Mouse (Mus musculus) Patski (cell line): ENCODE data around the gene Dcun1d3. TPM values are rescaled to one million over a fixed set of nuclear protein-coding genes. Genes with fewer than 3 reads are reported as not detected.

Experiments used
- ATAC-seq: fragments of 100-300 bp; one replicate; pipeline ENCODE4 v1.8.0; 2021
- CTCF ChIA-PET: fragments of 350-600 bp; sonication (Branson Sonifier 250); formaldehyde crosslinking; loops from one replicate; lab custom pipeline; 2022; ENCODE audit warnings: inconsistent platforms; lab: Charles Lee
- POLR2A ChIA-PET: fragments of 350-600 bp; sonication (Branson Sonifier 250); formaldehyde crosslinking; loops from one replicate; lab custom pipeline; 2022; ENCODE audit warnings: antibody characterized with exemption, inconsistent platforms; lab: Charles Lee
- DNase-seq: peaks from one replicate; pipeline ENCODE4 v3.0.0-alpha.2; 2011; ENCODE audit warnings: low read depth, low spot score
- H3K27me3 ChIP-seq: fragments of 371-371 bp; one replicate; pipeline ENCODE4 v1.5.1; 2021
- CTCF ChIP-seq: fragments of 100-300 bp; IDR thresholded peaks from one replicate; pipeline ENCODE4 v1.5.1; 2021
- in situ Hi-C: fragments of 300-500 bp; cut with MboI; formaldehyde crosslinking; loops from 3 replicates; pipeline ENCODE4 v1.11.1; 2018; ENCODE audit warnings: low pct_unique_long_range_greater_than_20kb, mixed read lengths
- polyA plus RNA-seq: library from polyadenylated mRNA; unstranded; gene quantifications from one replicate; pipeline ENCODE4 v1.2.3, GENCODE M21; 2021

Gene Dcun1d3
- polyA plus RNA-seq, 1 experiment from 2014 or later, result 10.2 TPM

DNA sequence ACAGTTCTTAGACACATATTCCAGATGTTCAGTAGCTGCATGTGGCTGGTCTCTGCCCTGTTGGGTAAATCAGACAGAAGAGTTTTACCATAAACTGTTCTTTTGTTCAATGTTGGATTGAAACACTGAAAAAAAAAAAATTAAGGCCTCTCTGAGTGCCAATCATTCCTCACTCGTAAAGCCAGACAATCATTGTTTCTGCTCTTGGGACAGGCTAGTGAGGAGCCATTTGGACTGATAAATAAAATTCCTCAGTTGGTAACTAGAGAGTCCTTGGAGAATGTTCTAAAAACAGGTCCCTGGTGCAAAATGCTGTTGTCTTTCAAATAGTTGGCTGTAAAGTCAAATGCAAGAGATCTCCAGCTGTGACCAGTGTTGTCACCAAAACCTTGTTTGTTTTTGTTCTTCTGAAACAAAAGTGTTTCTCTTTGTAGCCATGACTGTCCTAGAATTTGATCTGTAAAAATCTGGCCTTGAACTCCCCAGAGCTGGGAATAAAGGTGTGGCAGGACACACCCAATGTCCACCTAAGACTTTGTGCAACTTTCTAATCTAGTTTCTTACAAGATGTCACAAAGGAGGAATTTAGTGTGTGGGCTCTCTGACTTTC lies 2.3 kb upstream of the Dcun1d3 start:
- no peak for TF ChIP-seq CTCF
- no peak for ATAC-seq
- ChIA-PET POLR2A (no interaction called here), CTCF (no interaction called here)
- in situ Hi-C loops, result no loop called here
- H3K27me3 ChIP-seq, result no peaks in the 10 kb centered on the region
- no peak for DNase-seq

DNA sequence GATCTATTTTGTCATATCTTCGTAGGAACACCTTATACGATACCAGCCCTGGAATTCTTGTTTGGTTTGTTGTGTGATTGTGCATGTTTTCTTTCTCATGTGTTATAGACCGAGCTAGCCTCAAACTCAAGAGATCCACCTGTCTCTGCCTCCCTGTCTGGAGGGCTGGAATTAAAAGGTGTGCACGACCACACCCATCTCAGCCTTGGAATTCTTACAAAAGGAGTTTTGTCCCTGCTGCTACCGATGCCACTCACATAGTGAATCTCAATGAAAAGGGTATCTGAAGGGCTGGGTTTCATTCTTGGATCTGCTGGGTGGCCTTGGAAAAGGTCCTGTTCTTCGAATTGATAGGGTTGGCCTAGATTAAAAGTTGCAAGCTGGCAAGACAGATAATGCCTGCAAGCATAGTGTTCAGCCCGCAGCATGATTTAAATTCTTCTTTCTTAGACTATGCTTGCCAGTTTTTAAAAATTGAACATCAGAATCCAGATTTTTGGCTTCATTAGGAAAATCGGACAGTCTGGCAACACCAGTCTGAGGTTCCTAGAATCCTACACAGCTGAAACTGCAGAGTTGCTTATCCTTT lies 1.5 kb upstream of the Dcun1d3 start:
- in situ Hi-C loops, result no loop called here
- no peaks in the 10 kb centered on the region for H3K27me3 ChIP-seq
- DNase-seq (no peak), ATAC-seq (no peak)
- POLR2A ChIA-PET, result no interaction called here
- CTCF ChIA-PET, result no interaction called here
- TF ChIP-seq CTCF, result no peak

DNA sequence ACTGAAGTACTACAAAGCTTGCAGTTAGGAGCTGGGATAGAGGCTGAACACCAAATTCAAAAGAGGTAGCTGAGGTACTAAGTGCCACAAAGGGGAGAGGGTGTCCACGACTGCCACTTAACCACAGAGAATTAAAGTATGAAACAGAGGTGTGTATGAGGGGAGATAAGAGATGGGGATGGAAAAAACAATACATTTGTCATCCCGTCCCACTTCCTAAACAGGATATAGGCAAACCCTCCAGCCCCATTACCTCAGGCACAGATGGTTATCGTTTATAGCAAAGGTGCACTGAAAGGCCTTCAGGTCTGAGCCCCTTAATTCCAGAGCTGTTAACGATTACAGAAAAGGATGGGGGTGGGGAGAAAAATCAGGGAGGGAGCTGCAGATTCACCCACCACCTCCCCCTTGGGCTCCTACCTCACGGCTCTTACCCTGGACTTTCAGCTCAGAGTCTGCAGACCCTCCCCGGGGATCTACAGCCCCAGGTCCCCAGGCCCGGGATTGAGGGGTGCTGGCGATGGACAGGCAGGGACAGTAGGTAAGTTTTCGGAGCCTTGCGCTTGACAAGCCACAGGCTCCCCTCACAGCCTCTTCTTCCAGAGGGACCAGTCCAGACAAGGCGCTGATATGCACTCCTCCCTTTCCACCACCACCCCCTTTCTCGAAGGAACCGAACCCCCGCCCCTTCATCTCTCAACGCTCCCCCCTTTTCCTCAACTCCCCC lies 1.1 kb downstream of the Dcun1d3 start:
- DNase-seq (no peak), ATAC-seq (no peak)
- no peaks in the 10 kb centered on the region for H3K27me3 ChIP-seq
- ChIA-PET CTCF (interaction anchor here (1.0 to 1.3 kb wide), 2 partner anchors 40 to 45 kb away, joined by 5 to 6 read pairs; no protein-coding TSS in a partner anchor), POLR2A (interaction anchor here (0.6 to 1.1 kb wide), 4 partner anchors 23 to 955 kb away, joined by 3 to 4 read pairs (median 4); no protein-coding TSS in a partner anchor)
- in situ Hi-C loops, result no loop called here
- no peak for TF ChIP-seq CTCF

DNA sequence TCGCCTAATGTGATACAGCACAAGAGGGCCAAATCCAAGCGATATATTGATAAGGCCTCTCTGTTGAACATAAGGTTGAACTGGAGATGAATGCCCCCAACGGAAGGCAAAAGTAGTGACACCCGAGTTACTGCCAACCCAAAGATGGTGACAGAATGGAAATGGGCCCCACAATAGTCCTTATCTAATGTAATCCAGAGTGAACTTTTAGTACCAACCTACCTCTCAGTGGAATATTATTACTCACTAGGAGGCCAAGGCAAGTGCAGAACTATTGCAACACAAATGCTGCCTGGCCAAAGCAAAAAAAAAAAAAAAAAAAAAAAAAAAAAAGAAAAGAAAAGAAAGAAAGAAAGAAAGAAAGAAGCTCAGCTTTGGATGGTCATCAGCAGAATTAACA lies 3.4 kb downstream of the Dcun1d3 start:
- H3K27me3 ChIP-seq, result no peaks in the 10 kb centered on the region
- ATAC-seq (no peak), DNase-seq (no peak)
- ChIA-PET CTCF (interaction anchor here (0.8 to 1.3 kb wide), 4 partner anchors 9 to 39 kb away, joined by 3 read pairs; no protein-coding TSS in a partner anchor), POLR2A (no interaction called here)
- no peak for TF ChIP-seq CTCF
- in situ Hi-C loops, result no loop called here

DNA sequence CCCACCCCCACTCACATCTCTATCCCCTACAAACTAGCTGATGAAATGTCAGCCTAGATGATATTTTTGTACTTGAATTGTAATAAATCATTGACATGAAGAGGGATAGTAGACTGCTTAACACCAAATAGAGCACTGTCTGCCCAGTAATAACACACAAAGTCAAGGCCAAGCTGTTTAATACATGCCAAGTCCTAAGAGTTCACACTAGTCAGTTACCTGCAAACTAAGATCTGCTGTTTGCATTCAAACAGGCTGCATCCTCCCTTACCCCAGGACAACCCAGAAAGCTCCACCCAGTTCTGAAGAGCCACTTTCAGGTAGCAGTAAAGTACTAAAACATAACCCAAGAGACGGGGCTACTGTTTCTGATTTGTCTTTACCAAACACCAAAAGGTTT lies 3.9 kb downstream of the Dcun1d3 start:
- TF ChIP-seq CTCF, result no peak
- DNase-seq (no peak), ATAC-seq (no peak)
- in situ Hi-C loops, result no loop called here
- ChIA-PET POLR2A (no interaction called here), CTCF (interaction anchor here (1.1 kb wide), 1 partner anchor 25 kb away, joined by 3 read pairs; no protein-coding TSS in a partner anchor)
- no peaks in the 10 kb centered on the region for H3K27me3 ChIP-seq

DNA sequence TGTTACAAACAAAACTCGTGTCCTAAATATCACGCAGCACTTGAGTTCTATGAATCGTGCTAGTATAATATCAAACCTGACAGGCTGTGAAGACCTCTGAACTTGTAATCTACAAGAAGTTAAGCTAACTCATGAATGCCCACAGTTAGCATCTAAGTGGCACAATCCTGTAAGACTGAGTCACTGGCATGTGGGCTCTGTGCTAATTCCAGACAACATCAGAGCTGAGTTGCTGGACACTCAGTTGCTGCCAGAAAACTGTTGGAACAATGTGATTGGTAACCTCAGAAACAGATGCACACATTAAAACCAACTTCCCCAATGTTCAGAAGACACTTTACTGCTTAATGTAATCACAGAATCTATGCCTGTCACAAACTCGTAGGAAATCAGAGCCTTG lies 8.2 kb downstream of the Dcun1d3 start:
- CTCF ChIA-PET, result interaction anchor here (1.5 kb wide), 1 partner anchor 210 kb away, joined by 3 read pairs; no protein-coding TSS in a partner anchor
- POLR2A ChIA-PET, result no interaction called here
- no peak for TF ChIP-seq CTCF
- DNase-seq (no peak), ATAC-seq (peak; percentile 84)
- no peaks in the 10 kb centered on the region for H3K27me3 ChIP-seq
- in situ Hi-C loops, result no loop called here

DNA sequence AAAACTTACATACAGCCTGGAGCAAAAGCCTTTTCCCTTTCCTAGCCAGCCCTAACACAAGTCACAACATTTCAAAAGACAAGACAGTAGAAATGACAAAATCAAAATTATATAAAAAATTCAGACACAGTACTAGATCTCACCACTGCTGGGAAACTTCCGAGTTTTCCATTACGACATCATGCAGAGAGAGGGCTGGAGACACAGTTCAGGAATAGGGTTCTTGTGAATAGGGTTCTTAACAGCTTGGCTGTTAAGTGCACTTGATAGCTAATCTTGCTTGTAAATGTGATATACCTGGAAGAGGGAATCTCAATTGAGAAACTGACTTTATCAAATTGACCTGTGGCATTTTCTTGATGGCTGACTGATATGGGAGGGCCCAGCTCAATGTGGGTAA lies 14.9 kb downstream of the Dcun1d3 start:
- no peak for DNase-seq
- in situ Hi-C loops, result no loop called here
- ChIA-PET CTCF (no interaction called here), POLR2A (no interaction called here)
- no peaks in the 10 kb centered on the region for H3K27me3 ChIP-seq
- no peak for ATAC-seq
- no peak for TF ChIP-seq CTCF

DNA sequence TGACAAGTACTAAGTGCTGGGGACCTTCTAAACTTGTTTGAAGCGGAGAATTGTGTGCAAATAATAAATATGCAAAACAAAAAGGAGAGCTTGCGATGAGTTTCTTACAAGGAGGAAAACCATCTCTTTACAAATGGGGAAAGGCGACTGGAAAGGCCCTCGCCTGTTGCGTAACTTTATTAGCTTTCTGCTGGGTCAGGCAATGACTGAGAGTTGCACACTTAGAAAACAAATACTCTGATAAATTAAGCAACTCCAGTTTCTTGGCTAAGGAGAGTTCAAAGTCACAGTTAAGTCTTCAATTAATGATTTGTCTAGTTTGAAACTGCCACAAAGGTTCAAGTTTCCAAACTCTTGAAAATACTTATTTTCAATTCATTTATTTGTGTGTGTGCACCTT lies 15.8 kb downstream of the Dcun1d3 start:
- POLR2A ChIA-PET, result no interaction called here
- in situ Hi-C loops, result no loop called here
- H3K27me3 ChIP-seq, result no peaks in the 10 kb centered on the region
- no peak for TF ChIP-seq CTCF
- CTCF ChIA-PET, result interaction anchor here (1.2 kb wide), 1 partner anchor 9 kb away, joined by 4 read pairs; no protein-coding TSS in a partner anchor
- ATAC-seq (no peak), DNase-seq (no peak)

DNA sequence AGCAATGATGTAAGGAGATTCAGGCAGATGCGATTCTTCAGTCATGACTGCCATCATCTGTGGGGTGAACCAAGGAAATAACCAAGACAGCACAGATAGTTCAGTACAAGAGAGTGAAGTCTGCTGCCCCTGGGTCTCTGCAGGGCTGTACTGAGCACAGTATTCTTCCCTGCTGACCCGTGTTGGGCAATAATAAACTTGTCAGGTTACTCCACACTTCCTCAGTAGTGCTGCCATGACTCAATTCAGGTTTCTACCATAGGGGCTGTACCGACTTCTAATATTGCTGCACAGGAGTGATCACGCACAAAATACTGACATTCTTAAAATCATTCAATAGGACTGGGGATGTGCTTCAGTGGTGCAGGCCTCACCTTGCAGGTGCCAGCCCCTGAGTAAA lies 16.9 kb downstream of the Dcun1d3 start:
- in situ Hi-C loops, result no loop called here
- H3K27me3 ChIP-seq, result no peaks in the 10 kb centered on the region
- ATAC-seq, result no peak
- ChIA-PET POLR2A (no interaction called here), CTCF (no interaction called here)
- DNase-seq, result no peak
- no peak for TF ChIP-seq CTCF

DNA sequence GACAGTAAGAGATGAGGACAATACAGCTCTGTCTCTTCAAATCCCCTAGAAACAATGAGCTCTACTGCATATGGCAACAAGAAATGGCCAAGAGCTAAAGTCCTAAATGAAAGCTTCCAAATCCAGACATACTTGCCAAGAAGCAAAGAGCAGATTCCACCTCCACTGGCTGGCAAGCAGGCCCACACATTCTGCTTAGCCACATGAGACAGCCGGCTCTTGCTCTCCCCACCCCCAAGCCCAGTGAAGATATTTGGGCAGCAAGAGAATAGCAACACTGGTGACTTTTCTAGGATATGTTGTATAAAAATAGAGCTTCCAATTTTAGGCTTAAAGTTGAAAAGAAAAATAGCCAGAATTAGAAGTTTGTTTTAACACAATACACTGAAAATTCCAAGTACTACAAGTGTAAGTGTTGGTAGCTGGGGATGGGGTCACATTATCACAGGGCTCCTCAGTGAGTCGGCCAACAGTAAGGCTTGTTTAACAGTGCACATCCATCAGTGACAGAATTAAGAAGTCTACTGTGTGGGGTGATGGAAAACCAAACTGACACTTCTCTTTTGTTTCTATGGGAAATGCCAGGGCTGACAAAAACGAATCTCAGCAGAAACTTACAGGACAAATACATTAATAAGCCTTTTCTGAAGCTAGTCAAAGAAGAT lies 20.2 kb downstream of the Dcun1d3 start:
- DNase-seq (no peak), ATAC-seq (no peak)
- no peaks in the 10 kb centered on the region for H3K27me3 ChIP-seq
- in situ Hi-C loops, result no loop called here
- no peak for TF ChIP-seq CTCF
- ChIA-PET POLR2A (interaction anchor here (1.2 kb wide), 1 partner anchor 13 kb away, joined by 3 read pairs; no protein-coding TSS in a partner anchor), CTCF (interaction anchor here (1.3 to 1.6 kb wide), 2 partner anchors 12 to 13 kb away, joined by 3 to 6 read pairs; no protein-coding TSS in a partner anchor)
